Mouse (Mus musculus): ENCODE results near the gene Ddx4. TPM values are rescaled to one million over a fixed set of nuclear protein-coding genes. Genes with fewer than 3 reads are reported as not detected.

Gene Ddx4
- 0.36 TPM in 1 of 4 replicates, not detected in the others for total RNA-seq (2023; ENCODE audit: inconsistent age)

DNA sequence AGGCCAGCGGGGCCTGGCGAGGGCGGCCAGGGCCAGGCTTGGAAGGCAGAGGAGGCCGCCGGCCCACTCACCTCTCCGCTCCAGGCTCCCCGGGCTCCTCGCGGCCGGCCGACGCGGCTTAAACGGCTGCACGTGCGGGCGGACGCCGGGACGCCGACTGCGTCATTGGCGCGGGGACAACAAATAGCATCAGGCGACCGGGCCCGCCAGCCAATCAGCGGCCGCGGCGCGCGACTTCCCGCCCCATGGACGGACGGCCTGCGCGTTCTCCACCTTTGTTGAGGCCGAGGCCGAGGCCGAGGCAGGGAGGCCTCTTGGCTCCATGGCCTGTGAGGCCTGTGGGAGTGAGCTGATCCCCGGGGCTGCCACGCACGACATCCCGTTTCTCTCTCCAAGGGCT, at the start of gene Ddx4:
Gene Ddx4 (minus strand): TSS at position 271 of the 400 bp plus-strand sequence.

GRCm38 (mm10) chr13:112660574-112661381, 8.5 kb upstream of the Ddx4 start, which contains the start of gene Slc38a9:
Gene Slc38a9 (plus strand): TSS chr13:112660751.

DNA sequence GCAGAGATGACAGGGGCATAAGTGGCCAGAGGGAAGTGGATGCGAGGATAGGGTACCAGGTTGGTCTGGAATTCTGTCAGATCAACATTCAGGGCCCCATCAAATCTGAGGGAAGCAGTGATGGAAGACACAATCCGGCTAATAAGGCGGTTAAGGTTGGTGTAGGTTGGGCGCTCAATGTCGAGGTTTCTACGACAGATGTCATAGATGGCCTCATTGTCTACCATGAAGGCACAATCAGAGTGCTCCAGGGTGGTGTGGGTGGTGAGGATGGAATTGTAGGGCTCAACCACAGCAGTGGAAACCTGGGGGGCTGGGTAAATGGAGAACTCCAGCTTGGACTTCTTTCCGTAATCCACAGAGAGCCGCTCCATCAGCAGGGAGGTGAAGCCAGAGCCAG, 58.0 kb downstream of the Ddx4 start, which contains the start of gene Il31ra:
Gene Il31ra (minus strand): TSS at position 101 of the 400 bp plus-strand sequence.

Other genes starting within 250 kb of the Ddx4 start
- 26.7 to 36.8 TPM (median 31.6 TPM) in 4 replicates for gene Il6st, start 188.4 kb downstream of the Ddx4 start, total RNA-seq (2023; ENCODE audit: inconsistent age)
- not detected in 4 replicates for gene Il31ra, start 58.1 kb downstream of the Ddx4 start, total RNA-seq (2023; ENCODE audit: inconsistent age)
- gene Slc38a9, start 8.3 kb upstream of the Ddx4 start, total RNA-seq (2023; ENCODE audit: inconsistent age): 58.9 to 71.2 TPM (median 64.7 TPM) in 4 replicates
- gene Plpp1, start 148.3 kb upstream of the Ddx4 start, total RNA-seq (2023; ENCODE audit: inconsistent age): 0.42 to 0.69 TPM (median 0.45 TPM) in 3 of 4 replicates, not detected in the other

All from B cell, adult (primary cell).